Mouse (Mus musculus) layer of hippocampus, adult 8-10 months (tissue): Measurements from ENCODE around the gene Rrbp1. TPM values are rescaled to one million over a fixed set of nuclear protein-coding genes. Genes with fewer than 3 reads are reported as not detected.

Experiments used
- DNase-seq, 2 experiments: peaks; one replicate each; pipeline ENCODE4 v3.0.0; 2022; ENCODE audit warnings: low spot score in 2 of 2
- total RNA-seq, 4 experiments: library from RNA; stranded (reverse); gene quantifications; 2 replicates each; pipeline ENCODE4 v1.2.4; 2022

Rrbp1 gene
- total RNA-seq, 4 experiments from 2014 or later: 46.6 to 98.4 (median 68.6) TPM

- no peak for DNase-seq
Observed at GRCm38 (mm10) chr2:143955746-143956145, 55.3 kb downstream of the Rrbp1 start.

GRCm38 (mm10) chr2:143955004-143955403 lies 56.1 kb downstream of the Rrbp1 start:
- DNase-seq: no peak

- DNase-seq: no peak
Observed at GRCm38 (mm10) chr2:143953944-143954343, 57.1 kb downstream of the Rrbp1 start.

- no peak for DNase-seq
Observed at GRCm38 (mm10) chr2:143951546-143952315, 59.3 kb downstream of the Rrbp1 start.

- no peak for DNase-seq
Observed at GRCm38 (mm10) chr2:143951028-143951420, 60.0 kb downstream of the Rrbp1 start.

GRCm38 (mm10) chr2:143950290-143951027 lies 60.6 kb downstream of the Rrbp1 start:
- no peak for DNase-seq

GRCm38 (mm10) chr2:143949217-143949616 lies 61.8 kb downstream of the Rrbp1 start:
- DNase-seq: no peak

GRCm38 (mm10) chr2:143948416-143948815 lies 62.6 kb downstream of the Rrbp1 start:
- no peak for DNase-seq

GRCm38 (mm10) chr2:143947981-143948380 lies 63.1 kb downstream of the Rrbp1 start:
- DNase-seq: no peak

GRCm38 (mm10) chr2:143946399-143946798 lies 64.7 kb downstream of the Rrbp1 start:
- DNase-seq: no peak

- no peak for DNase-seq
Observed at GRCm38 (mm10) chr2:143945466-143946075, 65.5 kb downstream of the Rrbp1 start.

GRCm38 (mm10) chr2:143944796-143945195 lies 66.3 kb downstream of the Rrbp1 start:
- DNase-seq: no peak

GRCm38 (mm10) chr2:143940406-143940805 lies 70.7 kb downstream of the Rrbp1 start:
- DNase-seq: no peak

GRCm38 (mm10) chr2:143937861-143938260 lies 73.2 kb downstream of the Rrbp1 start:
- no peak for DNase-seq

GRCm38 (mm10) chr2:143934439-143934838 lies 76.6 kb downstream of the Rrbp1 start:
- no peak for DNase-seq

GRCm38 (mm10) chr2:143933516-143933915 lies 77.5 kb downstream of the Rrbp1 start:
- no peak for DNase-seq

- no peak for DNase-seq
Observed at GRCm38 (mm10) chr2:143932340-143932873, 78.7 kb downstream of the Rrbp1 start.

- no peak for DNase-seq
Observed at GRCm38 (mm10) chr2:143929607-143930311, 81.3 kb downstream of the Rrbp1 start.

GRCm38 (mm10) chr2:143925826-143926225 lies 85.2 kb downstream of the Rrbp1 start:
- no peak for DNase-seq

GRCm38 (mm10) chr2:143924085-143924484 lies 87.0 kb downstream of the Rrbp1 start:
- no peak for DNase-seq

GRCm38 (mm10) chr2:143918831-143919502 lies 92.1 kb downstream of the Rrbp1 start:
- no peak for DNase-seq
